Mouse (Mus musculus) myocyte (in vitro differentiated cells): ENCODE measurements at regions not wholly inside any gene's neighbourhood (a gene's known extent, or its start where the extent isn't known, plus 50 kb on each side); places are given as distances from the start of the nearest gene placed in this dataset.

Experiments
- H3K27me3 ChIP-seq: one replicate; pipeline ENCODE4 v1.6.1; 2011; ENCODE audit not compliant: control insufficient read depth, insufficient read depth, insufficient read length
- H3K36me3 ChIP-seq: one replicate; pipeline ENCODE4 v1.6.1; 2011; ENCODE audit not compliant: control insufficient read depth, insufficient read depth
- H3K4me2 ChIP-seq: one replicate; pipeline ENCODE4 v1.6.1; 2011; ENCODE audit warnings: low read depth, control low read depth
- H3K4me3 ChIP-seq: one replicate; pipeline ENCODE4 v1.5.1; 2011; ENCODE audit warnings: mild to moderate bottlenecking, control low read depth, moderate library complexity
- H3K79me2 ChIP-seq: one replicate; pipeline ENCODE4 v1.6.1; 2011; ENCODE audit not compliant: control insufficient read depth, insufficient read depth
- H3ac ChIP-seq: one replicate; pipeline ENCODE4 v1.6.1; 2011; ENCODE audit not compliant: control insufficient read depth, insufficient read length
- CEBPB ChIP-seq: IDR thresholded peaks from 2 replicates; pipeline ENCODE4 v1.6.1; 2011; ENCODE audit warnings: mild to moderate bottlenecking, moderate library complexity; ENCODE audit not compliant: poor library complexity, insufficient read depth, severe bottlenecking
- E2F4 ChIP-seq: IDR thresholded peaks from one replicate; pipeline ENCODE4 v1.6.1; 2011; ENCODE audit warnings: mild to moderate bottlenecking, control low read depth, moderate library complexity; ENCODE audit not compliant: insufficient read depth
- MAX ChIP-seq: IDR thresholded peaks from one replicate; pipeline ENCODE4 v1.6.1; 2011; ENCODE audit warnings: low read depth, mild to moderate bottlenecking, control low read depth
- MYOD1 ChIP-seq, 3 experiments: IDR thresholded peaks; one replicate each; pipeline ENCODE4 v1.6.1; 2011; ENCODE audit warnings: control low read depth in 2 of 3, low read depth in 2 of 3, mild to moderate bottlenecking in 2 of 3, moderate library complexity in 1 of 3; ENCODE audit not compliant: insufficient read length in 2 of 3, control insufficient read depth in 1 of 3
- MYOG ChIP-seq, 3 experiments: IDR thresholded peaks; one replicate each; pipeline ENCODE4 v1.6.1; 2011; ENCODE audit warnings: control low read depth in 2 of 3, low read depth in 2 of 3, mild to moderate bottlenecking in 2 of 3; ENCODE audit not compliant: insufficient read length in 2 of 3, control insufficient read depth in 1 of 3, insufficient read depth in 1 of 3
- POLR2A ChIP-seq: IDR thresholded peaks from one replicate; pipeline ENCODE4 v1.6.1; 2011; ENCODE audit warnings: low read depth, mild to moderate bottlenecking, control low read depth, moderate library complexity; ENCODE audit not compliant: insufficient read length
- POLR2AphosphoS2 ChIP-seq: IDR thresholded peaks from one replicate; pipeline ENCODE4 v1.6.1; 2011; ENCODE audit warnings: low read depth, control low read depth; ENCODE audit not compliant: insufficient read length
- REST ChIP-seq: IDR thresholded peaks from one replicate; pipeline ENCODE4 v1.6.1; 2011; ENCODE audit warnings: mild to moderate bottlenecking, control low read depth, moderate library complexity; ENCODE audit not compliant: insufficient read depth, insufficient read length
- SRF ChIP-seq: IDR thresholded peaks from one replicate; pipeline ENCODE4 v1.6.1; 2011; ENCODE audit warnings: low read depth; ENCODE audit not compliant: control insufficient read depth, insufficient read length
- TCF12 ChIP-seq: IDR thresholded peaks from one replicate; pipeline ENCODE4 v1.6.1; 2011; ENCODE audit warnings: mild to moderate bottlenecking, control low read depth; ENCODE audit not compliant: poor library complexity, insufficient read depth, severe bottlenecking
- TCF3 ChIP-seq: IDR thresholded peaks from one replicate; pipeline ENCODE4 v1.6.1; 2011; ENCODE audit warnings: low read depth, control low read depth; ENCODE audit not compliant: insufficient read length
- USF1 ChIP-seq: IDR thresholded peaks from one replicate; pipeline ENCODE4 v1.6.1; 2011; ENCODE audit warnings: low read depth, mild to moderate bottlenecking, control low read depth, moderate library complexity

GRCm38 (mm10) chr2:163138688-163139385 lies 51.2 kb upstream of the Gtsf1l start:
- Histone ChIP-seq H3K4me3 (no peak overlapping the region), H3K27me3 (peaks cover 38% of the 10 kb centered on the region), H3K79me2 (no peaks in the 10 kb centered on the region), H3K36me3 (no peaks in the 10 kb centered on the region), H3ac (no peak overlapping the region), H3K4me2 (no peak overlapping the region)
- TF ChIP-seq TCF12, result no peak
- TF ChIP-seq E2F4, result no peak
- TF ChIP-seq REST, result no peak
- no peak for TF ChIP-seq SRF
- no peak for TF ChIP-seq MAX
- no peak for TF ChIP-seq POLR2A
- no peak for TF ChIP-seq POLR2AphosphoS2
- no peak for TF ChIP-seq TCF3
- TF ChIP-seq MYOD1 (IDR thresholded peaks at IDR 0.05; ENCODE audit: control insufficient read depth in 1 of 3, insufficient read length in 2 of 3, low read depth in 2 of 3), result no peak
- no peak for TF ChIP-seq CEBPB
- no peak for TF ChIP-seq USF1
- no peak for TF ChIP-seq MYOG (IDR thresholded peaks at IDR 0.05; ENCODE audit: control insufficient read depth in 1 of 3, insufficient read depth in 1 of 3, insufficient read length in 2 of 3, low read depth in 2 of 3)

- H3K36me3 ChIP-seq, result no peaks in the 10 kb centered on the region
- no peak for TF ChIP-seq MAX
- no peak for TF ChIP-seq TCF3
- TF ChIP-seq USF1, result no peak
- no peak for TF ChIP-seq REST
- TF ChIP-seq SRF, result no peak
- no peak for TF ChIP-seq MYOD1 (IDR thresholded peaks at IDR 0.05; ENCODE audit: control insufficient read depth in 1 of 3, insufficient read length in 2 of 3, low read depth in 2 of 3)
- TF ChIP-seq POLR2A, result no peak
- TF ChIP-seq TCF12, result no peak
- no peak for TF ChIP-seq POLR2AphosphoS2
- no peak for TF ChIP-seq MYOG (IDR thresholded peaks at IDR 0.05; ENCODE audit: control insufficient read depth in 1 of 3, insufficient read depth in 1 of 3, insufficient read length in 2 of 3, low read depth in 2 of 3)
- no peak for TF ChIP-seq CEBPB
- TF ChIP-seq E2F4, result no peak
- no peak overlapping the region for H3ac ChIP-seq
- H3K27me3 ChIP-seq, result peaks cover 52% of the 10 kb centered on the region
- H3K79me2 ChIP-seq, result no peaks in the 10 kb centered on the region
- no peak overlapping the region for H3K4me3 ChIP-seq
- no peak overlapping the region for H3K4me2 ChIP-seq
Observed at GRCm38 (mm10) chr2:163142762-163143388, 55.2 kb upstream of the Gtsf1l start.

GRCm38 (mm10) chr2:163143413-163143812 lies 55.8 kb upstream of the Gtsf1l start:
- no peak overlapping the region for H3K4me2 ChIP-seq
- no peak overlapping the region for H3ac ChIP-seq
- H3K79me2 ChIP-seq, result no peaks in the 10 kb centered on the region
- H3K4me3 ChIP-seq, result no peak overlapping the region
- peaks cover 51% of the 10 kb centered on the region for H3K27me3 ChIP-seq
- TF ChIP-seq MYOG (IDR thresholded peaks at IDR 0.05; ENCODE audit: control insufficient read depth in 1 of 3, insufficient read depth in 1 of 3, insufficient read length in 2 of 3, low read depth in 2 of 3) (no peak), REST (no peak), USF1 (no peak), TCF3 (no peak), TCF12 (no peak), SRF (no peak), E2F4 (no peak), POLR2A (no peak), MYOD1 (IDR thresholded peaks at IDR 0.05; ENCODE audit: control insufficient read depth in 1 of 3, insufficient read length in 2 of 3, low read depth in 2 of 3) (no peak), POLR2AphosphoS2 (no peak), CEBPB (no peak), MAX (no peak)
- no peaks in the 10 kb centered on the region for H3K36me3 ChIP-seq

GRCm38 (mm10) chr2:163146001-163146400 lies 56.9 kb upstream of the Tox2 start:
- Histone ChIP-seq H3K27me3 (peaks cover 34% of the 10 kb centered on the region), H3K79me2 (no peaks in the 10 kb centered on the region), H3K36me3 (no peaks in the 10 kb centered on the region), H3ac (no peak overlapping the region), H3K4me3 (no peak overlapping the region), H3K4me2 (no peak overlapping the region)
- TF ChIP-seq POLR2AphosphoS2, result no peak
- no peak for TF ChIP-seq SRF
- no peak for TF ChIP-seq REST
- TF ChIP-seq TCF3, result no peak
- TF ChIP-seq TCF12, result no peak
- no peak for TF ChIP-seq MAX
- no peak for TF ChIP-seq CEBPB
- TF ChIP-seq E2F4, result no peak
- no peak for TF ChIP-seq MYOD1 (IDR thresholded peaks at IDR 0.05; ENCODE audit: control insufficient read depth in 1 of 3, insufficient read length in 2 of 3, low read depth in 2 of 3)
- TF ChIP-seq POLR2A, result no peak
- no peak for TF ChIP-seq MYOG (IDR thresholded peaks at IDR 0.05; ENCODE audit: control insufficient read depth in 1 of 3, insufficient read depth in 1 of 3, insufficient read length in 2 of 3, low read depth in 2 of 3)
- no peak for TF ChIP-seq USF1
